Mouse (Mus musculus) CD4-positive naive resting alpha-beta T cell, adult 76 days (primary cell): ENCODE results near the gene Nlrp10. TPM values are rescaled to one million over a fixed set of nuclear protein-coding genes. Genes with fewer than 3 reads are reported as not detected.

Experiments
- total RNA-seq: library from RNA; stranded (reverse); gene quantifications from one replicate; pipeline ENCODE4 v1.2.4, GENCODE M21; 2023

The Nlrp10 gene
- 0.41 TPM for total RNA-seq

GRCm38 (mm10) chr7:108929726-108930393 lies at the start of gene Nlrp10:
Gene Nlrp10, minus strand, starts transcription at chr7:108930178.

GRCm38 (mm10) chr7:108950312-108950761 lies 20.4 kb upstream of the Nlrp10 start, which contains the start of gene Tub:
Gene Tub, plus strand, starts transcription at chr7:108950338.

GRCm38 (mm10) chr7:108933794-108934731 lies 4.1 kb upstream of the Nlrp10 start, which contains the start of gene Eif3f:
Gene Eif3f, plus strand, starts transcription at chr7:108934417.

GRCm38 (mm10) chr7:108894320-108894719 lies 35.7 kb downstream of the Nlrp10 start, which contains the start of gene Olfr519:
Gene Olfr519, minus strand, starts transcription at chr7:108894420.

GRCm38 (mm10) chr7:108884906-108885305 lies 45.1 kb downstream of the Nlrp10 start, which contains the start of gene Olfr518:
Gene Olfr518, minus strand, starts transcription at chr7:108885006.

GRCm38 (mm10) chr7:108872279-108872678 lies 57.7 kb downstream of the Nlrp10 start, which contains the start of gene Olfr517:
Gene Olfr517, minus strand, starts transcription at chr7:108872379.

Other genes with a start within 250 kb of the Nlrp10 start
- gene Olfr512, start 216.9 kb downstream of the Nlrp10 start, total RNA-seq = not detected
- not detected for gene Olfr513, start 179.2 kb downstream of the Nlrp10 start, total RNA-seq
- gene Olfr514, start 104.2 kb downstream of the Nlrp10 start, total RNA-seq = not detected
- not detected for gene Olfr516, start 79.6 kb downstream of the Nlrp10 start, total RNA-seq
- gene Olfr517, start 57.8 kb downstream of the Nlrp10 start, total RNA-seq = not detected
- not detected for gene Olfr518, start 45.2 kb downstream of the Nlrp10 start, total RNA-seq
- not detected for gene Olfr519, start 35.8 kb downstream of the Nlrp10 start, total RNA-seq
- gene Eif3f, start 4.2 kb upstream of the Nlrp10 start, total RNA-seq = 255 TPM
- 0.59 TPM for gene Tub, start 20.2 kb upstream of the Nlrp10 start, total RNA-seq
- gene Ric3, start 153.2 kb upstream of the Nlrp10 start, total RNA-seq = not detected
- not detected for gene Lmo1, start 245.0 kb upstream of the Nlrp10 start, total RNA-seq